Mouse (Mus musculus): ENCODE data around the gene Hist1h2be. TPM values are rescaled to one million over a fixed set of nuclear protein-coding genes. Genes with fewer than 3 reads are reported as not detected.
"Not testable (repeated sequence)": the region's sequence is repeated elsewhere in the genome, so short reads cannot be mapped to it uniquely, and the experiment has no call there.

The Hist1h2be gene
- total RNA-seq, 2 experiments from 2014 or later: 18.8 to 19.8 TPM

GRCm38 (mm10) chr13:23593051-23593770 lies 27.7 kb downstream of the Hist1h2be start:
- intact Hi-C loops (cut with DNase I): loop anchor here (10.0 kb wide), 1 partner anchor 228 kb away; the partner anchor contains the start of gene Zfp322a
- DNase-seq: no peak

- no peak for DNase-seq
- intact Hi-C loops (cut with DNase I): loop anchor here (10.0 kb wide), 1 partner anchor 228 kb away; the partner anchor contains the start of gene Zfp322a
These were observed 28.3 kb downstream of the Hist1h2be start for GRCm38 (mm10) chr13:23592614-23593013.

DNA sequence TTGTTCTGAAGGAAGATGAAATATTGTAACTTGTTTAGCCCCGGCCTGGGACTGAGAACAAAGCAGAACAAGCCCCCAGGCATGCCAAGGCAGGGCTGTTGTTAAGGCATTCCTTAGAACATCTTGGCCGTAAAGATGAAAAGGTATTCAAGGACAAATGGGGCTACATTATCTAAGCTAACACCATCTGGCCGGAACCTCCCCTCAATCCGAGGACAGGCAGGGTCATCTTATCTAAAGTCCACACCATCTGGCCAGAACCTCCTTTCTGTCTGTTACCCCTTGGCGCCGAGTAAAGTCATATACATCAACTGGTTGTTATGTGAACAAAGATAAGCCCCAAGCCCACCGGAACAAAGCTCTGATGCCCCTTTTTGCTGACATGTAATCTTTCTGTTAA lies 29.0 kb downstream of the Hist1h2be start:
- intact Hi-C loops (cut with DNase I): loop anchor here (10.0 kb wide), 1 partner anchor 227 kb away; the partner anchor contains the start of gene Zfp322a
- not testable (repeated sequence) for DNase-seq

DNA sequence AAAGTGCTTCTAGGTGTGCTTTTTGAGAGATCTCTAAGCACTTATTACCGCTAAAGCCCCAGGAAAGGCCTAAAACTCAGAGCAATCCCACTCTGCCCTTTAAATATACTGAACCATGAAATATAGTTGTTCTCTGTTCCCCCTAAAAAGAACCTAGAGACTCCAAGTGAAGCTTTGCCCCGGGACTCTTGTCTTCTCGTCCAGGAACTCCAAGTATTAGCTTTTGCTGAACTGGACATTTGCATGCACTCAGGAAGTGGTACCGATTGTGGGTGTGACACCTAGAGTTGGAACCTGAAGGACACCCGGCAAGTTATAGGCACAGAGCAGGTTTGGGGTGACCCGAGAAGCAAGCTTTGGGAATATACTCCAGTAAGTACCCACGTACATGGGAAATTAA lies 29.7 kb downstream of the Hist1h2be start:
- no peak for DNase-seq
- intact Hi-C loops (cut with DNase I): loop anchor here (10.0 kb wide), 1 partner anchor 226 kb away; the partner anchor contains the start of gene Zfp322a

DNA sequence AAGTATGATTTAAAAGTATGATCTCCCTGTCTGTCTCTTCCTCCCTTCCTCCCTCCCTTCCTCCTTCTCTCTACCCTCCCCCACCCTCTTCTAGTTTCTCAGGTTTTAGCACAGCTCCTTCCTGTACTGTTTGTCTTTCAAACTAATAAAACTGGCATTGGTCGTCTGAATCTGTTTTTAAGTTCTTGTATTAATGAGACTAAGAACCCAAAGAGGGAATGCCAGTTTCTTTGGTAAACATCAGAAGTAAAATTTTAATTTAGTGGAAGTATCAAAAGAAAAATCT lies 34.0 kb downstream of the Hist1h2be start:
- no peak for DNase-seq
- intact Hi-C loops (cut with DNase I): loop anchor here (5.0 kb wide), 3 partner anchors 35 to 110 kb away; partner anchors contain the start of genes Hist1h1e, Hist1h1t, Hist1h2ac and Hist1h2bc

GRCm38 (mm10) chr13:23586099-23586939 lies 34.6 kb downstream of the Hist1h2be start:
- intact Hi-C loops (cut with DNase I): loop anchor here (5.0 kb wide), 3 partner anchors 36 to 111 kb away; partner anchors contain the start of genes Hist1h1e, Hist1h1t, Hist1h2ac and Hist1h2bc
- no peak for DNase-seq

DNA sequence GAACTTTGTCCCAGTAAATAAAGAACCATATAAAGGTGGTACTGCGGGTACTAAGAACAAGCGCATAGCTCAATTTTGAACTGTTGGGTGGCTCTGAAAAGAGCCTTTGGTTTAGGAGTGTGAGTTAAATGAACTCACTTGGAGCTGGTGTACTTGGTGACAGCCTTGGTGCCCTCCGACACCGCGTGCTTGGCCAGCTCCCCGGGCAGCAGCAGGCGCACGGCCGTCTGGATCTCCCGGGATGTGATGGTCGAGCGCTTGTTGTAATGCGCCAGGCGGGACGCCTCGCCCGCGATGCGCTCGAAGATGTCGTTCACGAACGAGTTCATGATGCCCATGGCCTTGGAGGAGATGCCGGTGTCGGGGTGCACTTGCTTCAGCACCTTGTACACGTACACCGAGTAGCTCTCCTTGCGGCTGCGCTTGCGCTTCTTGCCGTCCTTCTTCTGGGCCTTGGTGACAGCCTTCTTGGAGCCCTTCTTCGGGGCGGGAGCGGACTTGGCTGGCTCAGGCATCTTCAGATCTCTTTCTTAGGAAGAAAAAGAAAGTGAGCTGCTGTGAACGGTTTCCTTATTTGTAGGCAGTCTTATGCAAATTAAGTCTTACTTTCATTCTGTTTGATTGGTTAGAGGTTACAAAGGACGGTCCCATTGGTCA lies 35.4 kb downstream of the Hist1h2be start:
- DNase-seq: peak; percentile 82 to 85
- intact Hi-C loops (cut with DNase I): loop anchor here (5.0 kb wide), 3 partner anchors 37 to 112 kb away; partner anchors contain the start of genes Hist1h1e, Hist1h1t, Hist1h2ac and Hist1h2bc

DNA sequence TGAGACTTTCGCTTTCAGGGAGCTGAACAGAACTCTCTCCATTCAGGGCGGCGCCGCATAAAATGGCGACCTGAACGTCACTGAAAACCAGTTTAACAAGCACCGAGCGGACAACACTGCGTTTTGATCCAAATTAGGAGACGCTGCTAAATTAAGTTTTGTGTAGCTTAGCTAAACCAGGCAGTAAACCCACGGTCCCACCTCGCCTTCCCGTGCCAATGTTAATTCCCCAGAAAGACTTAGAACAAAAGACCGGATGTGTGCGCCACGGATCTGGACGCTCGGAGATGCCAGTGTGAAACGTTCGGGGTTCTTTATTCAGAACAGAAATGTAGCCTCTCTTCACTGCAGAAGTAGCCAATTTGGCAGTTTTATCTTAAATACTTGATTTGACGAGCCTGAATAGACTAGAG lies 35.9 kb downstream of the Hist1h2be start:
- peak; percentile 81 to 87 for DNase-seq
- intact Hi-C loops (cut with DNase I): loop anchor here (5.0 kb wide), 3 partner anchors 37 to 112 kb away; partner anchors contain the start of genes Hist1h1e, Hist1h1t, Hist1h2ac and Hist1h2bc

DNA sequence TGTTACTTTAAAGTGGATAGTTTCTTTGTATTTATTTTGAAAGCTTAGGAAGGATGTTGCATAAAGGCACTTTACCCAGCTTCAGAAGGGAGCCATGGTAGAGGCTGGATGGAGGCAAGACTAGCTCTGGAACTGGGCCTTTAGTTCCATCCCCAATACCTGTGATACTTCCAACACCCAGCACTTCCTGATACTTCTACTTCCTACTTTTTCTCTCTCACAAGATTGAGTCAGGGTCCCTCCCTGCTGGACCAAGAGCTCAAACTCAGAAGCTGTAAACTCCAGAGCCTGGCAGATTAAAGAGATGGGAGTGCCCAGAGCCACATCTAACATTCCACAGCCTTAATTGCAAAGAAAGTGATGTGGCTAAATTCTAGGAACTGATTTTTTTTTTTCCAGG lies 36.6 kb downstream of the Hist1h2be start:
- DNase-seq: no peak
- intact Hi-C loops (cut with DNase I): loop anchor here (5.0 kb wide), 3 partner anchors 52 to 1542 kb away; partner anchors contain the start of genes Hist1h2af, Hist1h2ag, Hist1h2bj and Hist1h4h

DNA sequence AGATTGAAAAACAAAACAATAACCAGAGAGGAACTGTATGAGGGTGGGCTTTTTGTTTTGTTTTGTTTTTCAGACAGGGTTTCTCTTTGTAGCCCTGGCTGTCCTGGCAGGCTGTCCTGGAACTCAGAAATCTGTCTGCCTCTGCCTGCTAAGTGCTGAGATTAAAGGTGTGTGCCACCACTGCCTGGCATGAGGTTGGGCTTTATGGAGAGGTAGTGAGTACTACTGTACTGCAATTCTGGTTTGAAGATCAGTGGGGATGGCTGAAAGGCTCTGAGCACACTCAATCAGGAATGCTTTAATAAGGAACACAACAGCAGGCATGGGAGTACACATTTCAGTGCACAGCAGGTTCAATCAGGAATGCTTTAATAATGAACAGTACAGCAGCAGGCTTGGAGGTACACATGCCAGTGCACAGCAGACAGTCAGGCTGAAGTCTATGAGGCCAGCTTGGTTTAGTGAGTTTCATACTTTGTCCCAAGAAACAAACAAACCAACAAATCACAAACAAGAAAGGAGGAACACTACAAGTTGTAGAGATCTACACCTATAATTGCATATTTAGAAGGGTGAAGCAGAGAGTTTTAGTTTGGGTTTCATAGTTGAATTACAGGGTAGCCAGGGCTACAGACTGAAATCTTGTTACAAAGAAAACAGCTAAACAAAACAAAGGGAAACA lies 37.4 kb downstream of the Hist1h2be start:
- no peak for DNase-seq
- intact Hi-C loops (cut with DNase I): loop anchor here (5.0 kb wide), 3 partner anchors 51 to 1541 kb away; partner anchors contain the start of genes Hist1h2af, Hist1h2ag, Hist1h2bj and Hist1h4h

DNA sequence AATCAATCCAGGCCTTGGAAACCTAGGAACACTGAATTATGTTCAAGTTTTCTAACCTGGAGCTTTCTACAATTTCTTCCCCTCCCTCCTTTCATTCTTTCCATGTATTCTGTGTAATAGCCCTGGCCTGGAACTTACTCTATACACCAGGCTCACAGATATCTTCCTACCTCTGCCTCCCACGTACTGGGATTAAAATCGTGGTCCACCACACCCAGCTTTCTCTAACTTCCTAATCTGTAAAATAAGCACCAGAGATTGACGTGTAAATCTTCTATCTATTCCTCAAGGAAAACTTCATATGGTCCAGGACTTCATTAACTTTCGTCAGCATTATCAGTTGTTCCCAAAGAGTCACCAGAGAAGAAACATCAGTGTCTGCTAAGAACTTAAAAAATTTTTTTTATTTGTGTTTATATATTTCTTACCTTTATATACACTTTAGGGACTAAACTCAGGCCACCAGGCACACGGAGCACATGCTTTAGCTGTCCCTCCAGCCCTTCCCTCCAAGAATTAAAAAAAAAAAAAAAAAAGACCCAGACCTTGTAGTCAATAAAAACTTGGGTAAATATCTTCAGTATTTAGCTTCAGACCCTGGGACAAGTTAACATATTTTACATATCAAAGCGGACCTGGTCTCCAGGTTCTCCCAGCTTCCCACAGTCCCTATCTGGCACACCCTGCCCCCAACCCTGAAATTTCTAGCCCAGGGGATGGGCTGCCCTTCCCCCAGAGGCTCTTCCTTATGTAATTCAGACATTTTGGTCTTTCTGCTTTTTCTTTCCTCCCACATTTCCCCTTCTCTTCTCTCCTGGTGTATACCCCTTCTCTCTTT lies 38.5 kb downstream of the Hist1h2be start:
- no peak for DNase-seq
- intact Hi-C loops (cut with DNase I): loop anchor here (5.0 kb wide), 3 partner anchors 50 to 1540 kb away; partner anchors contain the start of genes Hist1h2af, Hist1h2ag, Hist1h2bj and Hist1h4h

DNA sequence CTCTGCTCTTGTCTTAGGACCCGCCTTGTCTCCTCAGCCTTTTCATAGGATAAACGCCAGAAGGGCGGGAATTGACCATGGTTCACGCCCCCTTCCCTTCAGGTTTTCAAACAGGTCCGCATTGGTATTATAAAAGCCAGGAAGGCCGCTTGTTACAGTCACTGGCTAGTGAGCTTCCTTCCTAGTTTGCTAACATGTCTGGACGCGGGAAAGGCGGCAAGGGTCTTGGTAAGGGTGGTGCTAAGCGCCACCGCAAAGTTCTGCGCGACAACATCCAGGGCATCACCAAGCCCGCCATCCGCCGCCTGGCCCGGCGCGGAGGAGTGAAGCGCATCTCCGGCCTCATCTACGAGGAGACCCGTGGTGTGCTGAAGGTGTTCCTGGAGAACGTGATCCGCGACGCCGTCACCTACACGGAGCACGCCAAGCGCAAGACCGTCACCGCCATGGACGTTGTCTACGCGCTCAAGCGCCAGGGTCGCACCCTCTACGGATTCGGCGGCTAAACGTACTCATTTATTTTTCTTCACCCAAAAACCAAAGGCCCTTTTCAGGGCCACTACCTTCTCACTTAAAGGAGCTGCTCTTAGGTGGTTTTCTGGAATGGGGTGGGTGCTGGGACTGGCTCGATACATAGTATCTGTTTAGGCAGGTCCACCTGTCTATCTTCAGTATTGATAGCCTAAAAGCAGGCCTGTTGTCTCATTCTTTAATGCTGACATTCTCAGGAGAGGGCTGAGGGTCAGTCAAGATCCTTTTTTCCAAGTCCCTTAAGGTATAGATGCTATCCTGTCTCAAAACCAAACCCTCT lies 39.3 kb downstream of the Hist1h2be start, which contains the start of gene Hist1h4d:
Gene Hist1h4d, plus strand, starts transcription at position 191 of the 811 bp plus-strand sequence.
- intact Hi-C loops (cut with DNase I): loop anchor here (5.0 kb wide), 3 partner anchors 49 to 1539 kb away; partner anchors contain the start of genes Hist1h2af, Hist1h2ag, Hist1h2bj and Hist1h4h
- peak; percentile 98 to 99 for DNase-seq

DNA sequence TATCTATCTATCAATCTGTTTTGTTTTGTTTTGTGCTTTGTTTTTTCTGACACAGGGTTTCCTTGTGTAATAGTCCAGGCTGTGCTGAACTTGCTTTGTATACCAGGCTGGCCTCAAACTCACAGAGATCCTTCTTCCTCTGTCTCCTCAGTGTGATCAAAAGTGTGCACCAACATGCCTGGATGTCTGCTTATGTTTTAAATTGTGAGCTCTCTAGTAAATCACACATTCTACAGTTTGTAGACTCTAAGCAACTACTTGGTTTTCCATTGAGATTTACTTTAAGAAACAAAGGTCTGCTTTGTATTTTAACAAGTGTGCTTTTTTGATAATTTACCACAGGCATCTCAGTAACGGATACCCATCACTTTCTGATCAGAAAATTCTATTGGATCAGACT lies 43.1 kb downstream of the Hist1h2be start:
- intact Hi-C loops (cut with DNase I): no loop called here
- DNase-seq: no peak

GRCm38 (mm10) chr13:23576906-23577639 lies 43.9 kb downstream of the Hist1h2be start:
- DNase-seq: no peak
- intact Hi-C loops (cut with DNase I): no loop called here

GRCm38 (mm10) chr13:23576351-23576881 lies 44.5 kb downstream of the Hist1h2be start:
- intact Hi-C loops (cut with DNase I): no loop called here
- no peak for DNase-seq

GRCm38 (mm10) chr13:23575864-23576313 lies 45.0 kb downstream of the Hist1h2be start:
- DNase-seq; intact Hi-C loops (cut with DNase I): not testable (repeated sequence)

Measured in heart, postnatal 10 days (tissue).